Mouse (Mus musculus): ENCODE data around the gene Ros1. TPM values are rescaled to one million over a fixed set of nuclear protein-coding genes. Genes with fewer than 3 reads are reported as not detected.

Gene Ros1
- polyA plus RNA-seq, 1 experiment from 2014 or later = 1.2 TPM

DNA sequence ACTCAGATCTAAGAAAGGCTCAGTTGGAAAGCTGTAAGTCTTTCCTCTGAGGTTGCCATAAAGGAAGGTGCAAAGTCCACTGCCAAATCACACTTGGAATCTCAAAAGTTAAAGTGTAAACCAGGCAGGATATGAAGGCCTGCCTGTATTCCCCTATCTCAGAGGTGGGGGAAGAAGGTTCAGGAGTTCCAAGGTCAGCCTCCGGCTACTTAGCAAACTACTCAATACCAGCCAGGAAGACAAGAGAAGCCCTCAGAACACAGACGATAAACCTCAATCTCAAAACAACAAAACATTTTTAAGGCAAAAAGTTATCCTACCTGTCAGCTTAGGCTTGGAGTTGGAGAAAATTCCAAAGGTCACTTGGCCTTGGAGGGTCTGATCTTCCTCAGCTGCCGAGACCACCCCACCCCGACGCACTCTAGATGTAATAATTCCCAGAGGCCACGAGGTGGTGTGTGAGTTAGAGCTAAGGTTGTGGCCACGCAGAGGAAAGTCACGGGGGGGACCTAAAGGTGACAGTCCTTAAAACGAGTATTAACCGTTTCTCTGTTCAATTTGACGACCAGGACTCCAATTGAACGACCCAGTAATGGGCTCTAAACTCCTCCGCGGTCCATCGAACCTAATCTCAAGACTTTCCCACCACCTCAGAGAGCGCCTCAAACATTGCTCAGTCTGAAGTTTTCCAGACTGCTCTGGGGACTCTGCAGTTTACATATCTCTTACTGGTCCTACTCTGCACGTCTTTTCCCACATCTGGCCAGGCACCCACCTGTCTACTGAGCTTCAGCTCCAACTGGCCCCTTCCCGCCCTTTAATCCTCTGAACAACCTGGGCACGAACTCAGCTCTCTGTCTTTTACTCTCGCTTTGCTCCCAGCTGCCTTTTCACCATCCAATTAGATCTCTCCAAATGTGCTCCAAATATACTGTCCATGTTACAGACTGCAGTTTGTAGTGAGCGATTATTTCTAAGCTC lies 37.4 kb upstream of the Ros1 start:
- Histone ChIP-seq H3K36me3 (ENCODE audit: control insufficient read depth, insufficient read depth, low read length) (no peaks in the 10 kb centered on the region), H3K27ac (ENCODE audit: low read length) (peak overlapping the region; percentile 65), H3K4me2 (ENCODE audit: low read depth, low read length) (peak overlapping the region; percentile 83), H3K27me3 (ENCODE audit: control insufficient read depth, insufficient read depth, low read length) (no peaks in the 10 kb centered on the region), H3K9ac (ENCODE audit: low read length) (peak overlapping the region; percentile 12), H3K9me3 (replicated peaks; ENCODE audit: control insufficient read depth, low read length) (no peaks in the 10 kb centered on the region), H3K4me3 (replicated peaks; ENCODE audit: low read length) (peak overlapping the region; percentile 92), H3K4me1 (ENCODE audit: control insufficient read depth, insufficient read depth, low read length) (0 out of 2 replicates have a peak, but pooled peaks cover 3% of the 10 kb centered on the region)
- WGBS = 9% methylated on average over 21 of the region's 21 CpGs
- peak; percentile 80 for ATAC-seq (ENCODE audit: insufficient read depth, low FRiP score)

DNA sequence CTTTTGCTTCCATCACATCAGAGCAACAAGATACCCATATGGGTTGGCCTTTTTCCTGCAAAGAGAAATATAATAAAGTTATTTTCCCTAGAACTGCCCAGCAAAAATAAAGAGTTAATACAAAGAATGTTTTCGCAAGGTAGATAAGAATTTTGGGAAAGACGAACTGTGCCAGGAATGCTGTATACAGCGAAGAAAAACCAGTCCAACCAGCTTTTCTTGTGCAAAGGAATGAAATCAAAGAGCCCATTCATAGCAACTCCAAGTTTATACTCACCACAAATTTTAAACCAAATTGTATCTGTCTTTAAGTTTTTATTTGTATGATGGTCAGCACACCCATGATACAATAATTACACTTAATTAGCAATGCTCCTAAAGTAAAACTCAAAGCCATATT lies 24.6 kb upstream of the Ros1 start:
- no peak overlapping the region for H3K9ac ChIP-seq (ENCODE audit: low read length)
- no peaks in the 10 kb centered on the region for H3K27me3 ChIP-seq (ENCODE audit: control insufficient read depth, insufficient read depth, low read length)
- WGBS = 42% methylated on average over 3 of the region's 3 CpGs
- H3K4me1 ChIP-seq (ENCODE audit: control insufficient read depth, insufficient read depth, low read length) = peaks cover 3% of the 10 kb centered on the region; the same call in 1 of the 2 replicates
- H3K36me3 ChIP-seq (ENCODE audit: control insufficient read depth, insufficient read depth, low read length) = no peaks in the 10 kb centered on the region
- H3K27ac ChIP-seq (ENCODE audit: low read length) = peak overlapping the region; percentile 55; the same call in 1 of the 2 replicates
- no peak for ATAC-seq (ENCODE audit: insufficient read depth, low FRiP score)
- H3K9me3 ChIP-seq (replicated peaks; ENCODE audit: control insufficient read depth, low read length) = no peaks in the 10 kb centered on the region
- H3K4me2 ChIP-seq (ENCODE audit: low read depth, low read length) = peak overlapping the region; percentile 19; the same call in 1 of the 2 replicates
- H3K4me3 ChIP-seq (replicated peaks; ENCODE audit: low read length) = no peak overlapping the region

DNA sequence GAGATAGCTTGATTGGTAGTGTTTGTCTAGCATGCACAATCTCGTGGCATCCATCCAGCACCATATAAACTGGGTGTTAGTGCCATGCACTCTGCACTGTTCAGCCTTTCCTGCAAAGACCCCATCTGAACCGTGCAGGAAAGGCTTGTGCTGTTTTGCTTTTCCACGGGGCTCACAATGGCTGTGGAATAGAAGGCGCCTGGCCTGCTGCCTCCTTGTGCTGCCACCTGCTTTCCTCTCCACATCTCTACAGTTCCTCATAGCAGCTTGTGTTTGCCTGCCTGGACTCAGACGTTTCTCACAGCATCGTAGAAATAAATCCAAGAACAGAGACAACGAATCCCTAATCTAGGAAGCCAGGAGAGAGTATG lies 22.5 kb upstream of the Ros1 start:
- no peaks in the 10 kb centered on the region for H3K36me3 ChIP-seq (ENCODE audit: control insufficient read depth, insufficient read depth, low read length)
- 44% methylated on average over 7 of the region's 7 CpGs for WGBS
- no peak overlapping the region for H3K4me2 ChIP-seq (ENCODE audit: low read depth, low read length)
- H3K4me3 ChIP-seq (replicated peaks; ENCODE audit: low read length) = no peak overlapping the region
- no peak overlapping the region for H3K9ac ChIP-seq (ENCODE audit: low read length)
- H3K4me1 ChIP-seq (ENCODE audit: control insufficient read depth, insufficient read depth, low read length) = peaks cover 3% of the 10 kb centered on the region; the same call in 1 of the 2 replicates
- H3K27ac ChIP-seq (ENCODE audit: low read length) = no peak overlapping the region
- H3K9me3 ChIP-seq (replicated peaks; ENCODE audit: control insufficient read depth, low read length) = no peaks in the 10 kb centered on the region
- no peak for ATAC-seq (ENCODE audit: insufficient read depth, low FRiP score)
- H3K27me3 ChIP-seq (ENCODE audit: control insufficient read depth, insufficient read depth, low read length) = no peaks in the 10 kb centered on the region

DNA sequence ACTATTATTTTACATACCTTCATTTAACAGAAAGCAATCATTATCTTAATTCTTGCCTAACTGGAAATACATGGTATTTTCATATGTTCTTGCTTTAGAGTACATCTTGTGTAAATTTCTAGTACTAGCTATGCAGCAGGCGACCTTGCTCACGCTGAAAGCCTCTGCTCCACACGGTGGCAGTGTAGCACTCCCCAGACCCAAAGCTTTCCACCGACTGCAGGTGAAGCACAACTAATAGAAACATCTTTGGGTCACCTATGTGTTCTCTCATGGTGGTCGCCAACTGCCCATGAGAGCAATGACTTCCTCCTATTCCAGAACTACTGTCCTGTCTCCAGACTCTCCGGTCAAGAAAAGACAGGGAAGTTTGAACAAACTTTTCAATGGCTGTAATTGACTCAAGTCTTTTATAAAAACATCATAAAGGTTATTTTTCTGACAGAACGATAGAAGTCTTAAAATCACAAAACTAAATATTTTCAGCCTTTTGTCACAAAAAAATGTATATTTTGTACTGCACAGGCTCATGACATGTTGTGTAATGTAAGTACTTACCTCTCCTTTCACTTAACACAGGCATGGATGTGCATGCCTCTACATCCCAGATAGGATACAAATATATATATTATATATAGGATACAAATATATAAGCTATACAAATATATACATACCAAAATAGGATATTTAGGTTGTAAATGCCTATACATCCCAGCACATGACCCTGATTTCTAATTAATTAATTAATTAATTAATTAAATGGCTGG lies 21.9 kb upstream of the Ros1 start:
- Histone ChIP-seq H3K27ac (ENCODE audit: low read length) (no peak overlapping the region), H3K4me1 (ENCODE audit: control insufficient read depth, insufficient read depth, low read length) (peaks cover 3% of the 10 kb centered on the region; the same call in 1 of the 2 replicates), H3K27me3 (ENCODE audit: control insufficient read depth, insufficient read depth, low read length) (no peaks in the 10 kb centered on the region), H3K4me3 (replicated peaks; ENCODE audit: low read length) (no peak overlapping the region), H3K4me2 (ENCODE audit: low read depth, low read length) (no peak overlapping the region), H3K9me3 (replicated peaks; ENCODE audit: control insufficient read depth, low read length) (no peaks in the 10 kb centered on the region), H3K36me3 (ENCODE audit: control insufficient read depth, insufficient read depth, low read length) (no peaks in the 10 kb centered on the region), H3K9ac (ENCODE audit: low read length) (no peak overlapping the region)
- WGBS = 17% methylated on average over 7 of the region's 7 CpGs
- ATAC-seq (ENCODE audit: insufficient read depth, low FRiP score) = peak; percentile 44; the same call in 1 of the 2 replicates

DNA sequence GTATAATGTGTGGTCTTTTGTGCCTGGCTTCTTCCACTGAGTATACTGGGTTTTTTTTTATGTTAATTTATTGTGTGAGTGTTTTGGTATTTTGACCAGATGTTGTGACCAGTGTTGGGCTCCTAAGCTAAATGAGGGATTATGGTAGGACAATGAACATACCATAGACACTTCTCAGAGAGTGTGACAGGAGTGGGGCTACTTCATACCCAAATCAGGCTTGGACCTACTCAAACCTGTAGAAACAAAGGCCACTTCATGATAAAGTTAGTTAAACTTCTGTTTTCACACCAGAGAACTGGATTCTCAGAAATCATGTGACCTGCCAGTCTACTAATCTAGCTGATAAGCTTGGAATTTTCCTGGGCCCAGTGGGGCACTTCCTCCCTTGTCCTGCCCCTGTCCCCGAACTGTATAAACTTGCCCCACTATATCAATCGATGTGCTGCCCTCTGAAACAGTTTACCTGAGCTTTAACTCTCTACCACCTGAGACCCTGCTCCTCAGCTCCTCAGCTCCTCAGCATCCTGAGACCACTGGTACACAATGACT lies 20.3 kb upstream of the Ros1 start:
- H3K9me3 ChIP-seq (replicated peaks; ENCODE audit: control insufficient read depth, low read length) = no peaks in the 10 kb centered on the region
- no peak overlapping the region for H3K4me3 ChIP-seq (replicated peaks; ENCODE audit: low read length)
- no peak overlapping the region for H3K27ac ChIP-seq (ENCODE audit: low read length)
- WGBS = 37% methylated on average over 2 of the region's 2 CpGs
- peak; percentile 72; the same call in 1 of the 2 replicates for ATAC-seq (ENCODE audit: insufficient read depth, low FRiP score)
- H3K4me2 ChIP-seq (ENCODE audit: low read depth, low read length) = no peak overlapping the region
- no peaks in the 10 kb centered on the region for H3K36me3 ChIP-seq (ENCODE audit: control insufficient read depth, insufficient read depth, low read length)
- no peaks in the 10 kb centered on the region for H3K27me3 ChIP-seq (ENCODE audit: control insufficient read depth, insufficient read depth, low read length)
- H3K4me1 ChIP-seq (ENCODE audit: control insufficient read depth, insufficient read depth, low read length) = peaks cover 3% of the 10 kb centered on the region; the same call in 1 of the 2 replicates
- no peak overlapping the region for H3K9ac ChIP-seq (ENCODE audit: low read length)

DNA sequence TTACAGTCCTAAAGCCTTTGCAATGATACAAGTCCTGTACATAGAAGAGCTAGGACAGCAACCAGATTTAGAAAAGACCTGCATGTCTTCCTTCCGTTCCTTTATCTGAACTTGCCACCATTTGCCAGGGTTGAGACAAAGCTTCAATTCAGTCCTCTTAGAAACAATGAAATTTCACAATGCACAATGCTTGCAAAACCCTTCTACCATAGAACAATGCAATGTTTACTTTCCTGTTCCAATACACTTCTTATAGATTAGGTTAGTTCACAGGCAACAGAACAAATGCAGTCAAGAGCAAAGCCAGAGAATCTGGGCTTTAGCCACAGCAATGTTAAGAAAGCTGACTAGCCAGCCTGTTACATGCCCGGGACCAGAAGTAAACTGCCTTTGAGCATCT lies 9.0 kb upstream of the Ros1 start:
- Histone ChIP-seq H3K4me1 (ENCODE audit: control insufficient read depth, insufficient read depth, low read length) (no peaks in the 10 kb centered on the region), H3K4me2 (ENCODE audit: low read depth, low read length) (no peak overlapping the region), H3K27me3 (ENCODE audit: control insufficient read depth, insufficient read depth, low read length) (no peaks in the 10 kb centered on the region), H3K27ac (ENCODE audit: low read length) (no peak overlapping the region), H3K36me3 (ENCODE audit: control insufficient read depth, insufficient read depth, low read length) (no peaks in the 10 kb centered on the region), H3K9me3 (replicated peaks; ENCODE audit: control insufficient read depth, low read length) (no peaks in the 10 kb centered on the region), H3K9ac (ENCODE audit: low read length) (no peak overlapping the region), H3K4me3 (replicated peaks; ENCODE audit: low read length) (no peak overlapping the region)
- no peak for ATAC-seq (ENCODE audit: insufficient read depth, low FRiP score)
- WGBS = 67% methylated on average over 2 of the region's 2 CpGs

DNA sequence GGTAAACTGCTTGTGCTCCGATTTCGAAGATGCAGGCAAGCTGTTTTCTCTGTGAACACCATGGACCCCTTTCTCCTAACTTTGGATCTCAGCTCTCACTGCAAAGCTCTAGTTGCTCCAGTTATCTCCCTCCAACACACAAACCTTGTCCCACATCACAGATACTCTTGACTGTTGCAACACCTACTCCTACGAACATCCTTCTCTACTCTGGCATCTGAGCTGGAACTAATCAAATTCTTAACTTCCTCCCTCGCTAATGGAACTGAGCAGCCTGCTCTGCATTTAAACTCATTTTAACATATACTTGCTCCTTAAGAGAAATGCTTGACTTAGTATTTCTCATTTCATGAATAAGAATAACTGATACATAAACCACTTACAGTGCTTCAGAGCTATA lies 9.1 kb downstream of the Ros1 start:
- Histone ChIP-seq H3K27ac (ENCODE audit: low read length) (no peak overlapping the region), H3K27me3 (ENCODE audit: control insufficient read depth, insufficient read depth, low read length) (no peaks in the 10 kb centered on the region), H3K9me3 (replicated peaks; ENCODE audit: control insufficient read depth, low read length) (no peaks in the 10 kb centered on the region), H3K4me2 (ENCODE audit: low read depth, low read length) (no peak overlapping the region), H3K4me1 (ENCODE audit: control insufficient read depth, insufficient read depth, low read length) (no peaks in the 10 kb centered on the region), H3K36me3 (ENCODE audit: control insufficient read depth, insufficient read depth, low read length) (no peaks in the 10 kb centered on the region), H3K9ac (ENCODE audit: low read length) (no peak overlapping the region), H3K4me3 (replicated peaks; ENCODE audit: low read length) (no peak overlapping the region)
- 78% methylated on average over 4 of the region's 4 CpGs for WGBS
- ATAC-seq (ENCODE audit: insufficient read depth, low FRiP score) = no peak

DNA sequence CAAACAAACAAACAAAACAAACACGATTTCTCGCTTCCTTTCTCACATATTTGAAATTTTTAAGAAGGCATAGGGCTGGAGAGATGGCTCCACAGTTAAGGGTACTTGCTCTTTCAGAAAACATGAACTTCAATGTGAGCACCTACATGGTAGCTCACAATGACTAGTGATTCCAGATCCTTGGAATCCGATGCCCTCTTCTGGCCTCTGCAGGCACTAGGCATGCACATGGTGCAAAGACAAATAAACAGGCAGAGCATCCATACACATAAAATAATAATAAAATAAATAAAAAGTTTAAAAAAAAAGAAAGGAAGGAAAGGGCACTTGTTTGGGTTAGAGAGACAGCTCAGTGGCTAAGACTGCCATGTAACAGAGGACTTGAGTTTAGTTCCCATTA lies 12.2 kb downstream of the Ros1 start:
- no peaks in the 10 kb centered on the region for H3K36me3 ChIP-seq (ENCODE audit: control insufficient read depth, insufficient read depth, low read length)
- H3K27ac ChIP-seq (ENCODE audit: low read length) = no peak overlapping the region
- ATAC-seq (ENCODE audit: insufficient read depth, low FRiP score) = no peak
- H3K4me2 ChIP-seq (ENCODE audit: low read depth, low read length) = no peak overlapping the region
- no peaks in the 10 kb centered on the region for H3K27me3 ChIP-seq (ENCODE audit: control insufficient read depth, insufficient read depth, low read length)
- no peaks in the 10 kb centered on the region for H3K4me1 ChIP-seq (ENCODE audit: control insufficient read depth, insufficient read depth, low read length)
- H3K9me3 ChIP-seq (replicated peaks; ENCODE audit: control insufficient read depth, low read length) = no peaks in the 10 kb centered on the region
- no peak overlapping the region for H3K4me3 ChIP-seq (replicated peaks; ENCODE audit: low read length)
- H3K9ac ChIP-seq (ENCODE audit: low read length) = no peak overlapping the region
- WGBS = 76% methylated on average over 3 of the region's 3 CpGs
